Mouse (Mus musculus) lung, postnatal 0 days (tissue): ENCODE measurements around the gene Alg14. TPM values are rescaled to one million over a fixed set of nuclear protein-coding genes. Genes with fewer than 3 reads are reported as not detected.

ENCODE experiments used
- ATAC-seq: fragments of 200-750 bp; cut with Nextera tagmentation; 2 replicates; pipeline ENCODE4 v1.8.0; 2017; ENCODE audit warnings: moderate library complexity
- DNase-seq: peaks from one replicate; pipeline ENCODE4 v3.0.0-alpha.2; 2016; ENCODE audit warnings: low spot score
- H3K27ac ChIP-seq: fragments of 300-500 bp; sonication (generic); 2 replicates; pipeline ENCODE4 v1.5.1; 2014; ENCODE audit warnings: antibody characterized with exemption, mild to moderate bottlenecking, low read length, mixed read lengths
- H3K27me3 ChIP-seq: fragments of 300-500 bp; sonication (generic); replicated peaks from 2 replicates; pipeline ENCODE4 v1.6.1; 2014; ENCODE audit warnings: low read length, mixed read lengths; ENCODE audit not compliant: insufficient read depth
- H3K36me3 ChIP-seq: fragments of 300-500 bp; sonication (generic); 2 replicates; pipeline ENCODE4 v1.6.1; 2014; ENCODE audit warnings: low read length, mixed read lengths; ENCODE audit not compliant: insufficient read depth
- H3K4me1 ChIP-seq: fragments of 300-500 bp; sonication (generic); 2 replicates; pipeline ENCODE4 v1.6.1; 2014; ENCODE audit warnings: antibody characterized with exemption, low read depth, low read length, mixed read lengths; ENCODE audit not compliant: insufficient read depth
- H3K4me2 ChIP-seq: fragments of 300-500 bp; sonication (generic); replicated peaks from 2 replicates; pipeline ENCODE4 v1.6.1; 2014; ENCODE audit warnings: low read depth, mild to moderate bottlenecking, low read length, moderate library complexity, mixed read lengths
- H3K4me3 ChIP-seq: fragments of 300-500 bp; sonication (generic); 2 replicates; pipeline ENCODE4 v1.5.1; 2014; ENCODE audit warnings: low read depth, low read length
- H3K9ac ChIP-seq: fragments of 300-500 bp; sonication (generic); replicated peaks from 2 replicates; pipeline ENCODE4 v1.6.1; 2014; ENCODE audit warnings: low read depth, mild to moderate bottlenecking
- H3K9me3 ChIP-seq: fragments of 300-500 bp; sonication (generic); 2 replicates; pipeline ENCODE4 v1.6.1; 2016; ENCODE audit warnings: low read length, mixed read lengths
- CTCF ChIP-seq: IDR thresholded peaks from 2 replicates; pipeline ENCODE4 v1.5.1; 2016; ENCODE audit warnings: antibody characterized with exemption, mild to moderate bottlenecking
- EP300 ChIP-seq: IDR thresholded peaks from 2 replicates; pipeline ENCODE4 v1.6.1; 2016; ENCODE audit warnings: antibody characterized with exemption, mild to moderate bottlenecking, control low read depth
- WGBS: fragments of 180-500 bp; shearing (Covaris S2); extraction: QIAGEN DNeasy Blood & Tissue Kit; methylation state at CpG from one replicate; pipeline ENCODE4 v1.1.7; 2014; 5-methylcytosine and 5-hydroxymethylcytosine counted together
- polyA plus RNA-seq: library from polyadenylated mRNA; unstranded; fragments of >200 nt; fragmentation: Nextera tagmentation; extraction: Ambion mirVana; gene quantifications from 2 replicates; pipeline ENCODE4 v1.2.1, GENCODE M21; 2015

Gene Alg14
- polyA plus RNA-seq, 1 experiment from 2014 or later: 33.4 TPM

DNA sequence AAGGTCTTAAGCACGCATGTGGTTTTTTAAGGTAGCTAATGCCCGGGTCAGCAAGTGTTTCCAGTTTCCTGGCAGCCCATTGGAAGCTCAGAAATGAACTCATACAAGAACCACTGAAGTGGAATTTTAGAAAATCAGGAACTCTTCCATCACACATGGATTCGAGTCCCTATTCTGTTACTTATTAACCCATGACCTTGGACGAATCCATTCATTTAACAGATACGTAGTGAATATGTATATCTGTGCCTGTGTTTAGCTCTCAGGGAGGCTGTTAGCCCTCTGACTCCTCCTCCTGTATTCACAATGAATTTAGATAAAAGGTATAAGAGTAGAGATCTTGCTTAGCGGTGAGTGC, 54.0 kb downstream of the Alg14 start:
- TF ChIP-seq CTCF (no peak), EP300 (no peak)
- no peak overlapping the region for H3K4me2 ChIP-seq
- no peaks in the 10 kb centered on the region for H3K36me3 ChIP-seq
- H3K27me3 ChIP-seq: no peaks in the 10 kb centered on the region
- H3K27ac ChIP-seq: 0 out of 2 replicates have a peak overlapping the region, but pooled peaks have one; percentile 6
- no peak for ATAC-seq
- no peak for DNase-seq
- H3K9ac ChIP-seq: no peak overlapping the region
- H3K4me3 ChIP-seq: no peak overlapping the region
- 41% methylated on average over 6 of the region's 6 CpGs for WGBS
- no peaks in the 10 kb centered on the region for H3K9me3 ChIP-seq
- peaks cover 8% of the 10 kb centered on the region; the same call in 1 of the 2 replicates for H3K4me1 ChIP-seq

DNA sequence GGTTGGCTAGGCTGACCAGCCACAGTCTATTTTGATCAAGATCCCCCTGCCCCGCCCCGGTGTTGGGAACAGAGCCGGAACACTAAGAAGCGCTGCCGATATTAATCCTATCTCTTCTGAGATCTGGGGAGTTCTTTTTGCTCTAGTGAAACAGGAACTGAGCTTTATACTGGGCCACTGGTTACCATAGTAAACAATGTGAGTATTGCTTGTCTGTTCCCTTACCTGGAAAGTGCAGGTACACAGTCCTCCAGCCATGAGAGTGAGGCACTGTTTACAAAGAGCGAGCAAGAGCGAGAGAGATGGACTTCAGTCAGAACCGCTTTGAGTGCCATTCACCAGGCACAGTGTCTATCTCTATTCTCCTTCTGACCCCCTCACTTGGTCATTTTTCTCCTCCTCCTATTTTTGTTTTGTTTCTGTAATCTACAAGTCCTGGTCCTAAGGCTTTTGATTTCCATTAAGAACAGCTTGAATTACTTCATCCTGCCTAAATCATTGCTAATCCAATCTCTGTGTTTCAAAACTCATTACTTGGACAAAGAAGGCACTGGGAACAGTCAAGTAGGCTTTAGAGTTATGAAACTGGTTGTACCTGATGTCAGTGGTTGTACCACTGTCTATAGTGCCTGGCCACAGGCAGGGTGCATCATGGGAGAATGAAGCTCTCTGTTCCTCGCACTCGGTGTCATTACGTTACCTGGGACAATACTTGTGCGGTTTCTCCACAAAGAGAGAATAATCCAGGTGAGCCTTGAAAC, 55.1 kb downstream of the Alg14 start:
- ATAC-seq (no peak), DNase-seq (no peak)
- WGBS: 65% methylated on average over 12 of the region's 12 CpGs
- no peaks in the 10 kb centered on the region for H3K27me3 ChIP-seq
- TF ChIP-seq CTCF: no peak
- no peak for TF ChIP-seq EP300
- no peak overlapping the region for H3K9ac ChIP-seq
- H3K27ac ChIP-seq: no peak overlapping the region
- no peak overlapping the region for H3K4me3 ChIP-seq
- no peak overlapping the region for H3K4me2 ChIP-seq
- H3K9me3 ChIP-seq: no peaks in the 10 kb centered on the region
- H3K36me3 ChIP-seq: no peaks in the 10 kb centered on the region
- H3K4me1 ChIP-seq: peaks cover 8% of the 10 kb centered on the region; the same call in 1 of the 2 replicates

DNA sequence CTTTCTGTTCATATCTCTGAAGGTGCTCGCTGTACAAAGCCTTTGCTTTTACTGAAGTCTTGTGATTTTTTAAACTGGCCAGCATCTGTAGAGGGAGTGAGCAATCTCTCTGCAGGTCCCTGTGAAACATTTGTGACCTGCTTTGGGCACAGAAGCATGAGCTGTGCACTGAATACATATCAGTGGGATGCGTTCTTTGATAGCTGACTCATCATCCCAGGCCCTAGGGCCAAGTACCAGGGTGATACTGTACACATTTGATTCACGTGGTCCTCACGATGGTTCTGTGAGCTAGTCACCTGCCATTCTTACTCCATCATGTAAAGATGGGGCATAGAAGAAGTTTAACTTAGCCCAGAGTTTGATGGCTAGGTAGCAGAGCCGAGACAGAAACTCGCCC, 57.2 kb downstream of the Alg14 start:
- WGBS: 86% methylated on average over 6 of the region's 6 CpGs

DNA sequence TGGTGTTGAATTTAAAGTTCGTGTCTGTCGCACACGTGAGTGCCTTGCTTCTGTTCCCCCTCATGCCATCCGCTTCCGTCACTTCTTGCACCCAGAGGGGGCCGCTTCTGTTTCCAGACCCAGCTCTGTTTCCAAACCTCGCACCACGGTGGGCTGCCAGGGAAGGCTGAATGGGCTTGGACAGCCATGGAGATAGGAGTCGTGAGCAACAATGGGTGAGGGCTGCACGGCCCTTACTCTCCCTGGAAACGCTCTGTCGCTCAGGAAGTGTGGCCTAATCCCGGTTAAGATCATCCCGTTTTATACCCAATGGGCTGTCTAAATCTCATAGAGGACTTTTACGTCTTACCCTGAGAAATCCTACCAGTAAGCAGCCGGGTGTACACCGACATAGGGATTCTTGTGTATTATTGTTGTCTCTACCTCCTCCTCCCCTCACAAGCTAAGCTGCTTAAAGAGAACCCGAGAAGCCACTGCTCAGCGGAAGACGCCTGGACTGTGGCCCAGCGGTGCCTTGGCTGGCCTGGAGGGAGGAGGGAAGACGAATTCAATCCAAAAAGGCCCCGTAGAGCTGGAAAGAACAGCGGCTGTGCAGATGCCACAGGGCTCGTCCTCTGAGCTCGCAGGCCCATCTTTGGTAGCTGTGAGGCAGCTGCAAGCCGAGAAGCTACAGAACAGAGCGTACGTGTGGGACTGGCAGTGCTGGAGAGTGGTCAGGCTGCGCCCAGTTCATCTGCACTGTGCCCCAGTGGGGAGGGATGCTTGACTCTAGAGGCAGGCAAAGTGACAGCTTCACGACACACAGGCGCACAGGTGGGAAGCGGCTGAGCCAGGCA, 58.0 kb downstream of the Alg14 start:
- peak; percentile 26; the same call in 1 of the 2 replicates for ATAC-seq
- no peak overlapping the region for H3K4me2 ChIP-seq
- 70% methylated on average over 33 of the region's 33 CpGs for WGBS
- H3K4me1 ChIP-seq: peaks cover 8% of the 10 kb centered on the region; the same call in 1 of the 2 replicates
- H3K9me3 ChIP-seq: no peaks in the 10 kb centered on the region
- DNase-seq: peak; percentile 19
- TF ChIP-seq CTCF: no peak
- no peak for TF ChIP-seq EP300
- H3K4me3 ChIP-seq: no peak overlapping the region
- no peaks in the 10 kb centered on the region for H3K36me3 ChIP-seq
- H3K9ac ChIP-seq: no peak overlapping the region
- no peak overlapping the region for H3K27ac ChIP-seq
- H3K27me3 ChIP-seq: no peaks in the 10 kb centered on the region

More for the DNA sequence above, 57.2 kb downstream of the Alg14 start:
- Histone ChIP-seq H3K27ac (no peak overlapping the region), H3K4me3 (no peak overlapping the region), H3K27me3 (no peaks in the 10 kb centered on the region), H3K36me3 (no peaks in the 10 kb centered on the region), H3K4me2 (no peak overlapping the region), H3K4me1 (peaks cover 8% of the 10 kb centered on the region; the same call in 1 of the 2 replicates), H3K9ac (no peak overlapping the region), H3K9me3 (no peaks in the 10 kb centered on the region)
- TF ChIP-seq EP300: no peak
- TF ChIP-seq CTCF: no peak
- ATAC-seq (no peak), DNase-seq (no peak)

DNA sequence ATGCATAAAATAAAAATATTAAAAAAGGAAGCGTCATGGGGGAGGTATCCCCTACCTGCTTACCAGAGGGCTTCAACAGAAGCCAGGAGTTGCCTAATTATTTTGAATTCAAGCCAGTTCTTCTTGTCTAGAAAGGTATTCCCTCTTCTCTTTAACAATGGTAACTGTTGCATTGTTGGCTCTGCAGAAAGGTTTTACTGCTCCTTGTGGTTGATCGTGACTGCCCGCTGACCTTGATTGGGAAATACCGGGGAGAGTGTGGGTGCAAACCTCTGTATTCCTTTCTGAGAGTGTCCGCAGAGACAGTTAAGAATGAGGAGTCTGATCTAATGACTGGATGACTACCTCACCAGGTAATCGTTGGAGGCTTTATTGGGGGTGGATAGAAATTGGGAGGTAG, 59.7 kb downstream of the Alg14 start:
- 85% methylated on average over 6 of the region's 6 CpGs for WGBS
- ATAC-seq (no peak), DNase-seq (no peak)
- no peak overlapping the region for H3K4me2 ChIP-seq
- no peak overlapping the region for H3K4me3 ChIP-seq
- no peak overlapping the region for H3K9ac ChIP-seq
- no peaks in the 10 kb centered on the region for H3K27me3 ChIP-seq
- H3K9me3 ChIP-seq: no peaks in the 10 kb centered on the region
- H3K4me1 ChIP-seq: no peaks in the 10 kb centered on the region
- no peak for TF ChIP-seq EP300
- TF ChIP-seq CTCF: no peak
- H3K27ac ChIP-seq: no peak overlapping the region
- no peaks in the 10 kb centered on the region for H3K36me3 ChIP-seq

DNA sequence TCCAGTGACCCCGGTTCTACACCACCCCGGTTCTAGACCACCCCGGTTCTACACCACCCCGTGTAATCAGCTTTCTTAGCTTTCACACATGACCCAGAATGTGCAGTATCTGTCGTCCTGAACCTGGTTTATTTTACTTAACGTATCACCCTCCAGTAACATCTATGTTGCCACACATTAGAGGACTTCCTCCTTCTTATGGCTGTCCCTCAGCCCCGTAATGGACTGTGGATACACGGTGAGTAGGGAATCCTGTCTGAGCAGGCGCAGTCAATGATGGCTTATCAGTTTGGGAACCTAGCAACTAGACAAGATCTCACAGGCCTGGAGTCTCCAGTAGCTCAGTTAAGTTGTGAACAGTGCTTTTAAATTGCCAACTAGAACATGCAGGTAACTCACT, 62.7 kb downstream of the Alg14 start:
- no peak overlapping the region for H3K9ac ChIP-seq
- no peaks in the 10 kb centered on the region for H3K27me3 ChIP-seq
- H3K4me3 ChIP-seq: no peak overlapping the region
- DNase-seq: no peak
- WGBS: 74% methylated on average over 9 of the region's 9 CpGs
- H3K4me1 ChIP-seq: no peaks in the 10 kb centered on the region
- TF ChIP-seq CTCF (no peak), EP300 (no peak)
- ATAC-seq: no peak
- no peak overlapping the region for H3K27ac ChIP-seq
- H3K36me3 ChIP-seq: no peaks in the 10 kb centered on the region
- no peaks in the 10 kb centered on the region for H3K9me3 ChIP-seq
- H3K4me2 ChIP-seq: no peak overlapping the region
